Mouse (Mus musculus) lung, postnatal 0 days (tissue): Measurements from ENCODE around the gene Speer4d.
"Not testable (repeated sequence)": the region's sequence is repeated elsewhere in the genome, so short reads cannot be mapped to it uniquely, and the experiment has no call there.

Experiments used
- CTCF ChIP-seq: IDR thresholded peaks from 2 replicates; pipeline ENCODE4 v1.5.1; 2016; ENCODE audit warnings: antibody characterized with exemption, mild to moderate bottlenecking
- EP300 ChIP-seq: IDR thresholded peaks from 2 replicates; pipeline ENCODE4 v1.6.1; 2016; ENCODE audit warnings: antibody characterized with exemption, mild to moderate bottlenecking, control low read depth

GRCm38 (mm10) chr5:15637637-15638036 lies 18.8 kb downstream of the Speer4d start:
- not testable (repeated sequence) for TF ChIP-seq CTCF, EP300
